Mouse (Mus musculus) heart, postnatal 0 days (tissue): ENCODE results near the gene Pdlim5. TPM values are rescaled to one million over a fixed set of nuclear protein-coding genes. Genes with fewer than 3 reads are reported as not detected.

Experiments
- ATAC-seq: fragments of 200-750 bp; cut with Nextera tagmentation; 2 replicates; pipeline ENCODE4 v1.8.0; 2017; ENCODE audit warnings: low read depth, moderate number of reproducible peaks, moderate library complexity; ENCODE audit not compliant: insufficient read depth
- DNase-seq: peaks from one replicate; pipeline ENCODE4 v3.0.0-alpha.2; 2016; ENCODE audit warnings: low spot score
- H3K27ac ChIP-seq: fragments of 300-500 bp; sonication (generic); 2 replicates; pipeline ENCODE4 v1.5.1; 2014; ENCODE audit warnings: low read depth, mild to moderate bottlenecking
- H3K27me3 ChIP-seq: fragments of 300-500 bp; sonication (generic); 2 replicates; pipeline ENCODE4 v1.6.1; 2014; ENCODE audit warnings: low read length, mixed read lengths; ENCODE audit not compliant: control insufficient read depth, insufficient read depth
- H3K36me3 ChIP-seq: fragments of 300-500 bp; sonication (generic); replicated peaks from 2 replicates; pipeline ENCODE4 v1.6.1; 2014; ENCODE audit warnings: low read length, mixed read lengths; ENCODE audit not compliant: control insufficient read depth, insufficient read depth
- H3K4me1 ChIP-seq: fragments of 300-500 bp; sonication (generic); 2 replicates; pipeline ENCODE4 v1.6.1; 2014; ENCODE audit warnings: antibody characterized with exemption; ENCODE audit not compliant: control insufficient read depth, insufficient read depth
- H3K4me2 ChIP-seq: fragments of 300-500 bp; sonication (generic); 2 replicates; pipeline ENCODE4 v1.6.1; 2014; ENCODE audit warnings: low read depth, mild to moderate bottlenecking, low read length, moderate library complexity
- H3K4me3 ChIP-seq: fragments of 300-500 bp; sonication (generic); 2 replicates; pipeline ENCODE4 v1.5.1; 2014; ENCODE audit warnings: low read depth, low read length
- H3K9ac ChIP-seq: fragments of 300-500 bp; sonication (generic); replicated peaks from 2 replicates; pipeline ENCODE4 v1.6.1; 2014; ENCODE audit warnings: low read depth, low read length, mixed read lengths
- H3K9me3 ChIP-seq: fragments of 300-500 bp; sonication (generic); replicated peaks from 2 replicates; pipeline ENCODE4 v1.6.1; 2016; ENCODE audit warnings: low read length; ENCODE audit not compliant: control insufficient read depth
- CTCF ChIP-seq: IDR thresholded peaks from 2 replicates; pipeline ENCODE4 v1.5.1; 2016; ENCODE audit warnings: antibody characterized with exemption, control low read depth, low read depth
- EP300 ChIP-seq: IDR thresholded peaks from 2 replicates; pipeline ENCODE4 v1.6.1; 2016; ENCODE audit warnings: antibody characterized with exemption, low read depth
- WGBS: fragments of 180-500 bp; shearing (Covaris S2); extraction: QIAGEN DNeasy Blood & Tissue Kit; methylation state at CpG from one replicate; pipeline ENCODE4 v1.1.7; 2014; 5-methylcytosine and 5-hydroxymethylcytosine counted together
- polyA plus RNA-seq: library from polyadenylated mRNA; unstranded; fragments of >200 nt; fragmentation: Nextera tagmentation; extraction: Ambion mirVana; gene quantifications from 2 replicates; pipeline ENCODE4 v1.2.1, GENCODE M21; 2015
- total RNA-seq: library from RNA; depleted of rRNA; stranded (reverse); fragments of >200 nt; gene quantifications from 2 replicates; pipeline ENCODE4 v1.2.3, GENCODE M21; 2014; ENCODE audit warnings: low replicate concordance

The Pdlim5 gene
- total and polyA plus RNA-seq, 2 experiments from 2014 or later = 367 to 512 TPM

GRCm38 (mm10) chr3:142249458-142249857, 146.0 kb downstream of the Pdlim5 start:
- Histone ChIP-seq H3K27ac (no peak overlapping the region), H3K4me2 (no peak overlapping the region), H3K9ac (no peak overlapping the region), H3K4me1 (no peaks in the 10 kb centered on the region), H3K9me3 (no peaks in the 10 kb centered on the region), H3K27me3 (no peaks in the 10 kb centered on the region), H3K4me3 (no peak overlapping the region), H3K36me3 (peaks cover 55% of the 10 kb centered on the region)
- no peak for ATAC-seq
- TF ChIP-seq EP300 = no peak
- no peak for TF ChIP-seq CTCF
- no peak for DNase-seq
- 81% methylated on average over 2 of the region's 2 CpGs for WGBS

- H3K27me3 ChIP-seq = no peaks in the 10 kb centered on the region
- no peak overlapping the region for H3K9ac ChIP-seq
- H3K4me2 ChIP-seq = no peak overlapping the region
- H3K9me3 ChIP-seq = no peaks in the 10 kb centered on the region
- 87% methylated on average over 5 of the region's 5 CpGs for WGBS
- peaks cover 73% of the 10 kb centered on the region for H3K36me3 ChIP-seq
- no peak for DNase-seq
- H3K4me3 ChIP-seq = no peak overlapping the region
- ATAC-seq = no peak
- no peak overlapping the region for H3K27ac ChIP-seq
- H3K4me1 ChIP-seq = no peaks in the 10 kb centered on the region
- TF ChIP-seq CTCF (no peak), EP300 (no peak)
Measured at GRCm38 (mm10) chr3:142243263-142243662, 152.2 kb downstream of the Pdlim5 start.

- Histone ChIP-seq H3K27me3 (no peaks in the 10 kb centered on the region), H3K4me2 (no peak overlapping the region), H3K36me3 (peaks cover 53% of the 10 kb centered on the region), H3K4me1 (no peaks in the 10 kb centered on the region), H3K9me3 (no peaks in the 10 kb centered on the region), H3K4me3 (no peak overlapping the region), H3K27ac (no peak overlapping the region), H3K9ac (no peak overlapping the region)
- ATAC-seq = no peak
- 95% methylated on average over 2 of the region's 2 CpGs for WGBS
- TF ChIP-seq EP300 = no peak
- TF ChIP-seq CTCF = no peak
- DNase-seq = no peak
Measured at GRCm38 (mm10) chr3:142239298-142239697, 156.2 kb downstream of the Pdlim5 start.

DNA sequence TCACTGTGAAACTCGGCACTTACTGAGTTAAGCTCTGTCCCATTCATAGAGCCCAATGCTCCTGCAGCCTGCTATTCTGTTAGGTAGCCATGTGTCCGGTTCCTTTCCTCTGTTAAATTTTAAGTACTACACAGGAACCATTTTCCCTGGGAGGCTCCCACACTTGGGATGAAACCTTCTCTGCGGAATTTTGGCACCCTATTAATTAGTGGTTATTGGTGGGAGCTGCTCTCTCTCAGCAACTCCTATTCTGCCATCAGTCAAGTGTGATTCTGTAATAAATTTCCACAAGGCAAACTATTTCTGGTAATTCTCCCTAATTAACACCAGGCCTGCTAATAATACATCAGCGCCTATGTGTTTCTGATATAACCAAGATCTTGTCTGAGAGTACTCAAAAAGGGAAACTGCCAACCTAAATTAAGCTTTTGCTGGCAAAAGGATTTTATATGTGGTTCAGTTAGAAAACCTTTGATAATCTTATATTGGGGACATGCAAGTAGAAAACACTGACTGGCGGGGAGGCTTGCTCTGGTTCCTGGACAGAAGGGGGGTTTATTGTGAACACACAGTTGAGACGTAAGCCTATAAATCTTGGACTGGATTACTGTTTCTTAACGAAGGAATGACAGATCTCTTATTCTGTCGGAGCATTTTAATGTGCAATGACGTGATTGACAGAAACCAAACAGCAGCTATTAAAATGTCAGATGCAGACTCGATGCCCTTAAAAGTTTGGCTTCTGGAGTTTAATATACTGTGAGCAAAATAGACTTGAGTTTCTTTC, 157.0 kb downstream of the Pdlim5 start:
- Histone ChIP-seq H3K27ac (no peak overlapping the region), H3K4me2 (no peak overlapping the region), H3K4me1 (no peaks in the 10 kb centered on the region), H3K36me3 (peaks cover 51% of the 10 kb centered on the region), H3K9ac (no peak overlapping the region), H3K4me3 (no peak overlapping the region), H3K27me3 (no peaks in the 10 kb centered on the region), H3K9me3 (no peaks in the 10 kb centered on the region)
- ATAC-seq (no peak), DNase-seq (no peak)
- 87% methylated on average over 10 of the region's 10 CpGs for WGBS
- no peak for TF ChIP-seq EP300

GRCm38 (mm10) chr3:142237621-142238020, 157.9 kb downstream of the Pdlim5 start:
- peaks cover 46% of the 10 kb centered on the region for H3K36me3 ChIP-seq
- no peak overlapping the region for H3K27ac ChIP-seq
- DNase-seq (no peak), ATAC-seq (no peak)
- H3K9ac ChIP-seq = no peak overlapping the region
- no peak overlapping the region for H3K4me2 ChIP-seq
- H3K27me3 ChIP-seq = no peaks in the 10 kb centered on the region
- H3K9me3 ChIP-seq = no peaks in the 10 kb centered on the region
- TF ChIP-seq EP300 (no peak), CTCF (no peak)
- H3K4me1 ChIP-seq = no peaks in the 10 kb centered on the region
- 85% methylated on average over 5 of the region's 5 CpGs for WGBS
- no peak overlapping the region for H3K4me3 ChIP-seq
